Mouse (Mus musculus) retina, embryonic 14.5 days (tissue): ENCODE measurements at regions not wholly inside any gene's neighbourhood (a gene's known extent, or its start where the extent isn't known, plus 50 kb on each side); places are given as distances from the start of the nearest gene placed in this dataset.
"Not testable (repeated sequence)": the region's sequence is repeated elsewhere in the genome, so short reads cannot be mapped to it uniquely, and the experiment has no call there.

Experiments used
- DNase-seq: peaks from one replicate; pipeline ENCODE4 v3.0.0-alpha.2; 2015; ENCODE audit warnings: low spot score

DNA sequence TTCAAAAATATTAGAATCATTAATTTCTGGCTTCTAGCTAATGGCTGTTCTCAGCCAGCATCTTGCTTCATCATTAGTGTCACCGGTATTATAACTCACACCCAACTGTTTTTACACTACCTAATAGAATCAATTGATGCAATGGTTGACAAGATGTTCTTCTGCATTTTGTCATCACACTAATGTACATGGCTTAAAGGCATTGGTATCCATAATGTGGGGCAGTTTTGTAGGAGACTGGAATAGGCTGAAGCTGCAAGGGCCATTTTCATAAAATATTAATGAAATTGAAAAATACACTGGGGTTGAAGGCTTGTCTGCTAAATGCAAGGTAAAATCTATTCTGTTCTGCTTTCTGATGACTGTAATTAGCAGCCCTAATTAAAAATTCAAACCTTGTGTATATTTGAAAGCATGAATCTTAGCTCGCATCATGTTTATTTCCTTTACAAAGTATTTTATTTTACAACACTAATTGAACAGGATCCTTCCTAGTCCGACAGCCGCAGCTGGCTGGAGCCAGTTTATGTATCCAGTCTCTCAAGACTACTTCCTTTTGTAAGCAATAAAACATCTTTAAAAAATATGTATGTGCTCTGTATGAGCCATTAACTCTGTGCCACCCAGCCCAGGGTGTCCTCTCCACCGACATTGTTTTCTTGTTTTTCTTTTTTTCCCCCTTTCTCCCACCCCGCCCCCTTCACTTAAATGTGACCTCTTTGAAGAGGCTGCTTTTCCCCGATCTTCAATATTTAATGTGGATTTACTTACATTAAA lies 259.6 kb downstream of the Pou4f1 start:
- peak; percentile 50 for DNase-seq

DNA sequence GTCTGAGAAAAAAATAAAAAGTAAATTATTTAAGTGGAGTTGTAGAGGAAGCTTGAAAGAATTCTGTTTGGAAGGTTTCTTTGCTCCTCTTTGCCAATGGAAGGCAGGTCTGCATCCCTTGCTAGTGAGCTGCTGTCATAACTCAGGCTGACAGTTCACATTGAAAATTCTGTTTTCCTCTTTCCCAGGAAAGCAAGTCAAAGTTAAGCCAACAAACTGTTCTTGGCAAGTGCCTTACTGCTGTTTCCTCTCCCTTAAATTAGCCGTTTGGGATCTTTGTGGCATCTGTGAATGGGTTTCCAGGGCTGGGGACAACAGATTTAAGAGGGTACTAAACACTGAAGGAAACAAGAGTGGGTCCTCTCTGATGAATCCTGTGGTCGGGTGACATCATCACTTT lies 261.2 kb downstream of the Pou4f1 start:
- DNase-seq, result no peak

DNA sequence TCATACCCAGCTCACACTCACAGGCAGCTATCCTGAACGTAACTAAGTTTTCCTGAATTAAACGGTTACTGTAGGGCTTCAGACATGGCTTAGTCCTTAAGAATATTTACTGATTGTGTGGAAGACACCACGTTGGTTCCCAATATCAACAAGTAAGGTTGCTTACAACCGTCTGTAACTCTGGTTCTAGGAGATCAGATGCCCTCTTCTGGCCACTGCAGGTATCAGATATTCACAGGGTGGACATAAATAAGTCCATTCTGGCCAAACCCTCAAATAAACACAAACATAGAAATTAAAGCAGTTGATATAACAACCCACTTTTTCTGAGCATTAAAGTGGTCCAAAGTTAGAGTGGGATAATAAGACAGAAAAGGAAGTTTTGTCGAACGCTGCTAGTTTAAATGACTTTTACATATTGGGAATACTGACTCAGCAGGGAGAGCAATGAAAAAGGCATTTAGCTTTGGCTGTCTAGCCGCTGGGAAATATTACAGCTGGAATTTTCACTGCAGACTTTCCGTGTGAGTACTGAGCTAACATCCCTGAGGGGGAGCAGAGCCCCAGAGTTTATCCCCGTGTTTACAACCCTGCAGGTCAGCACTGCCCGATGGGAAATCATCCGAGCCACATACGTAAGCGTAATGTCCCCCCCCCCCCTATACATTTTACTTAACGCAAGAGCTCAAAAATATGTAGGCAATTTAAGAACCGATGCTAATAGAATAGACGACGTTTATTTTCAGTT lies 264.4 kb downstream of the Pou4f1 start:
- DNase-seq, result no peak

DNA sequence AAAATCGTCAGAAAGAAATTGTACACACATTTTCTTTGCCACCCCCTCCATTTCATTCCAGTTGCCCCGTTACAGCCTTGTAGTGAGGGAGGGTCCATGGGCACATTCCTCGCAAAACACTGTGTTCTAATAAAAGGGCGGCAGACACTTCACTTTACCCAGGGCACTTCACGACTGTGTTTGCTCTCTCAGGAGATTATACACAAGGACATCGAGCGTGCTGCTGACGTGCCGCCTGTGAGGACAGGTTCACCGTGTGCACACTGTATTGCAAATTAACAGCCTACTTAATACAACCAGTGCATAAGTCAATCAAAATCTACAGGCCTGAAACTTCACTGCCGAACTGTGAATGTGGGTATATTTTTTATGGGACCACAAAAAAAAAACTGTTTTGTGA lies 274.6 kb downstream of the Pou4f1 start:
- DNase-seq, result no peak

DNA sequence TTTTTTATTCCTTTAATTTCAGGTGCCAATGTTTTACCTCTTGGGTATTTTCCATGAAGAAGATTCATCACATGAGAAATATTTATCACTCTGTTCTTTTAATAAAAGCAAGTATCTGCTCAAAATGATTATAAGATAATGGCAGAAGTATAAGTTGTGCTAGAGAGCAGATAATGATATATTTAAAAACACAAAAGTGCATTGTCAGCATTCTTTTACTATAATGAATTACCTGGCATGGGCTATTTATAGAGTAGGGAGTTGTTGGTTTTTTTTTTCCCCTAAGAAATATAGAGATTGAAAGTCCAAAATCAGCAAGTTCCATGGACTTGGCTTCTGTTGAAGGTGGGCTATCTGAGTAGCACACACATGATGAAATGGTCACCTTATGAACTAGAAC lies 292.7 kb downstream of the Pou4f1 start:
- DNase-seq, result no peak

DNA sequence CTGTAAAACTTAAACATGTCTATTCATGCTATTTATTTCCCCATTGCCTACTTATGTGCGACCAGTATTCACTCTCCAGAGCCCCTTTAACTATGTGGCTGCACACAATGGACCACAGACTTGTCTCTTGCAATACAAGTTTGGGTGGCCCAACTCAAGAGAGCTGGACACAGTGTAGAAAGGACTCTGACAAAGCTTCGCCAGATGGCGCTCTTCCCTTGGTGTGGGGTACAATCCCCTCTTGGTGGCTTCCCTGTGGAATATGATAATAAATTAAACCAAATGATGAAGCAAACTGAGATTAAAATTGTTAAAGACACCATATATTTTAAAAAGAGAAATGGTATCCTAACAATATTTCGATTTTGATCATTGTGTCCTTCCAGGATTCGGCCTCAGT lies 302.6 kb upstream of the Ednrb start:
- peak; percentile 79 for DNase-seq

DNA sequence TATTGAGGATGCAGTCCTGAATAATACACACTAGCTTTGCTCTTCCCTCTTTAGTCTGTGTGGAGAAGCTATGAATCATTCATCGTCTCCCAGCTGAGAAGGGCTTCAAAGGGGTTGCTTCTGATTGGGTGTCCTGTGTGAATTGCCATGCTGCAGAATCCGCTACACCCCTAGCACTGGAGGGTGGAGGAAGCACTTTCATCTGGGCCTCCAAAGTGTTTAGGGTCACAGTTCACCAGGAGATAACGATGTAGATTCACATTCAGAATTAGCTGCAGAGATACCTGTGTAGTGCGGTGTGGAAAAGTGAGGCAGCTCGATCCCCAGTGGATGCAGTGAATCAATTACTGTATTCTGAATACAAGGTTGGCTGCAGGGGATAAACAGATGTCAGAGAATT lies 301.2 kb upstream of the Ednrb start:
- no peak for DNase-seq

DNA sequence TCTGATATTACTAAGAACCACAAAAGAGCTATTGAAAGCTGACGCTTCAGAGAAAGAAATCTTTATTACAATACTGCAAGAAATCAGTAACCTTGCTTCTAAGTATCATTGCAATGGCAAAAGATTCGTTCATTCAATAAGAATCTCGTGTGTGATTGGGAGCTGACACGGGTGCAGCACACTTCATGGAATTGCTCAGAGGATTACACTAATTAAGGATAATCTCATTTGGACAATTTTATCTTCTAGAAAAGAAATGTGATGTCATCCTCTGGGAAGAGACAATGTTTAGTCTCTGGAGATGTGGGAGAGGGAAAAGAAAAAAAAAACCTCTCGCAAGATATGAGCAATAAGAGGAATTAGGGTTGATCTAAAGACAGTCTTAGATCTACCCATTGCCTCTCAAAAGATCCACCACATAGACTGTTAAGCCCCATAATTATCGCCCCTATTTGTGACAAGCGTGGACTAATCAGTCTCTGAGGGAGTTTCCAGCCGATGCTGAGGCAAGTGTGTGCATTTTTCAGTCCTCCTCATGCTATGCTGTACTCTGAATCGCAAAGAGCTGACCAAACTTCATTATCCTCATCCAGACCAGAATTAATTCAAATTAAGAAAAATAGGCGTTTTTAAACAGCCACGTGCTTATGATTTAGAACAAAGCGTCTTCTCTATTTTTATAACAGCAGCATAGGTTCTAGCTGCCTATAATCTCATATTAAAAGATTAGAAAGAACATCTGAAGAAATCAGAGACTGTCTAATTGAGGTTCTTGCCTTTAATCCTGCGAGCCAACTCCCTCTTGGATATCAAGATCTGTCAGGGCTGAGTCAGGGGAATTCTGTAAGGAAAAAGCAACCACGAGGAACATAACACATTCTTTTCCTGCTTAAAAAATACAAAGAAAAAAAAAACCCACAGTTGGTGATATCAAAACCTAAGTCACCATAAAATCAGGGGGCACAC lies 271.1 kb upstream of the Ednrb start:
- peak; percentile 47 for DNase-seq

DNA sequence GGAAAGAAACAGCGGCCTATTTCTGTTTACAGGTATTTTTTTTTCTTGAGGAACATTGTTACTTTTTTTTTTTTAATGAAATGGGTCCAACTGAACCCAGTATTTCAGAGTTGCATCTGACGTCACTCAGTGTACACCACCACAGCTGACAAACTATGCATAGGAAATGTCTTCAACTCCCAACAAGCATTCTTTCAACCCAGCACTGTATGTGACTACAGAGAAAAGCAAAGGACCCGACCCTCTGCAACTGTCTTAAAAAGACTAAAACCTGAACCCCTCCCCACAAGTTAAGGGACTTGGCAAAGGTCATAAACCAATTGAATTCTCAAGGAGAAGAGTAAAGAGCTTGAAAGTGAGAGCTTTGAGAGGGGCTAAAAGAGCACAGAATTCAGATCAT lies 270.0 kb upstream of the Ednrb start:
- DNase-seq, result no peak

DNA sequence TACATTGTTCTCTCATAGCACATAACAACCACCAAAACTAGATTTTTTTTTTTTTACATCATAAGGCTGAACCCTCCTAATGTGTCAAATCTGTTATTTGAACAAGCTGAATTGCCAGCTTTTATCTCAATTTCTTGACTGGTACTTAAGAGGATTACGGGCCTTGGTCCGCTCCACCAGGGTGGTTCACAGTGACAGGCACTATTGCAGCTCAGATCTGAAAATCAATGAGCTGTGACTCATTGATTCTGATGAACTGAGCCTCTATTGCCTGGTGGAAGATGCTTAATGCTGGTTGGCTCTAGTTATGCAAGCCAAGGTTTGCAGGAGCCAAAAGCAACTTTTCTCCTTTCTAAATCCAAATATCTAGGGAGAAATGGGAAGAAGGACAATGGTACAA lies 269.2 kb upstream of the Ednrb start:
- DNase-seq, result peak; percentile 44

DNA sequence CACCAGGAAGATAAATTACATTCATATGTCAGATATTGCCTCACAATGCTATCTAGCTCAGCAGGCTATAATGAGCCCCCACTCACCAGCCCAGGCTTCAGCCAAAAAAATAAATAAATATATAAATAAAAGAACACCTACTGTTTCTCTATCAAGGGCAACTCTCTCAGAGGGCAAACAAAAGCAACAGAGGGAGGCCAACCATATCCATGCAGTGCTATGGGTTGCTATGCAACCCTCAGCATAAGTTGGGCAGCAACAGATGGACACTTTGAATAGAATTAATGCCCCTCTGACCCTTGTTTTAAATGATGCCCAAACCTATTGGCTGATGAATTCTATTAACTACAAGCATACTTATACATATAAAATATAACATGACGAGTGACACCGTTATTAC lies 242.2 kb upstream of the Ednrb start:
- peak; percentile 69 for DNase-seq

DNA sequence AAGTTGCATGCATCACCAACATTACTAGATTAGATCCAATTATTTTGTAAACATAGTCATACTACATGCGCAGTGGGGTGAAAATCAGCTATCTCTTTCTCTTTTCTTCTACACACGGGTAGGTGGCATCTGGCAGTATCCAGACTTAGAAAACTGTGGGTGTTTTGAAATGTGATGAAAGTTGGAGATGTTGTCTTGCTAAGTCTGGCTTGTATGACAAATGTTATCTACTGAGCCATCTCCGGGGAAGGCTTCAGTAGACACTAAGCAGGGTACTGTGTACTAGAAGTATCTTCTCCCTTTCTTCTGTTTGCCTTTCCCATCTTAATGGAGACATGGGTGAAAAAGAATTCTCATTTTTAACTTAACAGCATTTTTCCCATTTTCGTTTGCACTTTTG lies 220.0 kb upstream of the Ednrb start:
- DNase-seq, result not testable (repeated sequence)

DNA sequence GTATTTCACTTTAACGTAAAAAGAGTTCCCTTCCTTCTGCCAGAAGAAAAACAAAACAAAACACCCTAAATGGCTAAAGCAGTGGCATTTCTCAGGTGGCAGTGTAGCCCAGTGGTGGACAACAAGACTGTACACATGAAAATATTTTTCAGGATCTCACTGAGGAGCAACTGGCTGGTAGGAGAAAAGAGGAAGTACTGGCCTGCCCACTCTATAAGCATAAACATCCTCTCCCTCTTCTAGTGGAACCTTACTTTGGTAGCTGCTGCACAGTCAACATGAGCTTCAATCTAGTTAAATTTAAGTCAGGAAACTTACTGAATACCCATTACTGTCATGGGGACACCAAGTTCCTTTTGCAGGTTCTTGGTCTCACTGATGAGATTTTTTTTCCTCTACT lies 209.5 kb upstream of the Ednrb start:
- DNase-seq, result no peak

DNA sequence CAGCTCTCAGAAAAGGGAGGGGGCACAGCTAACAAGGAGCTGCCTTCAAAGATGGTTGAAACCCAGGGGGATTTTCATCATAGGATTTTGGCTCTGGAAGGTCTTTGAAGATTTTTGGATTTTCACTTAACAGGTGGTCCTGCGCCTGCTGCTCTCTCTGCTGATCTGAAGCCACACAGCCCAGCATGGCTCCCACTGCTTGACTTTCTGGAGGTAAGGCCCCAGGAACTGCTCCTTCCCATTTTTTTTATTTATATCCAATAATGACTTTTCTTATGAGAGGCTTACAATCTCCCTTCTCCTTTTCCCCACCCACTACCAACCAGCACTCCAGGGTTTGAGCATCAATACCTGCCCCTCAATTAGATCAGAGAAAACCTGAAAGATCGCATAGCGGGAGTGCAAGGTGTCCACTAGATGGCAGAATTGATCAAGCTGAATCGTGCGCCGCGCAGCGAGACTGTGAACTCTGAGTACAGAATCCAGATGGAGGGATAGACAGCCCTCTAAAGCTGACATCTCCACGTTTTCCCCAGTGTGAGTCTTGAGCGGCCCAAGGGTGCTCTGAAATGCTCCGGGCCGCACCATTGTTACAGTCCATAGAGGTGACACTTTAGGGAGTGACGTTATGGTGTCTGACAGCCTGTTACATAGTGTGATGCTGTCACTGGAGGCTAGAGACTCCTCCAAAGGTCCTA lies 194.6 kb upstream of the Ednrb start:
- DNase-seq, result peak; percentile 92

DNA sequence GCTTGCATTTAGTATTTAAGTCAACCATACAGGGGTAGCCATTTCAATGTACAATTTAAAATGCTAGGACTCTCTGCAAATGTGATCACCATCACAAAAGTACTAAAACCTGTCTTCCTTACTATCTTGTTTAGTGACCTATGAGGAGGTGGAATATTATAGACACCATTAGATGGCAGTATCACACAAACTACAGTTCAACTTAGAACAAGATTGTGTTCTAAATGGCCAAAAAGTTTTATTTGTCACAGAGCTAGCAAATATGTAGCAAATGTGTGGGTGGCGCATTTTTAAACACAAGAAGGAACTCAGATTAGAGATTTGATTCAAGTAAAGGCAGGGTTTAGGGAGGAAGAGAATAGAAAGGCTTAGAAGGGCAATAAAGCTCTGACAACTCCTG lies 189.4 kb upstream of the Ednrb start:
- DNase-seq, result peak; percentile 72

DNA sequence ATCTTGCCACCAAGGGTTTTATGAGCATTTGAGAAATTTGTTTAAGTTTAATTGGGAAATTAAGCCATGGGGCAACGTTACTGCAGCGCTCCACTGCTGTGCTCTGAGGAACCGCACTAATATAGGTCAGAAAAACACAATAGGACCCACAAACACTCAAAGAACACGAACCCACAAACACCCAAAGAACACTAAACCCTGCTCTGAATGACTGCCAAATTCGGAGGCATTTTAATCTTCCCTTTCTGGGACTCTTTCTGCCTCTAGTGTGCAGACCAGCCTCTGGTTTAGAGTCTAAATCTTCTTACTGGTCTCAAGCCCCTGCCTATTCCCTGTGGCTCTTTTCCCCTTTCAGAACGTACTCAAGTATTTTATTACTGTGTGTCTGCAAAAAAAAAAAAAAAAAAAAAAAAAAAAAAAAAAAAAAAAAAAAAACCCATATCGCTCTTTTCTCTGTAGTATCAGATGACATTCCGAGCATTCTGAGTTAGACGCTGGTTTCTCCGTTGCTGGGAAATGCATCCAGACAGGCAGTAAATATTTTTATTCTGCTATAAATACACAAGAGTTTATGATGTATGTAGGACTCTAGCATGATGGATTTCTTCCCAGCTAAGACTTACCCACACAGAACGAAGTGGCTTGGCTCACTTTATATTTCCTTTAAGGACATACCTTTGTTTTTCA lies 186.7 kb upstream of the Ednrb start:
- DNase-seq, result no peak

DNA sequence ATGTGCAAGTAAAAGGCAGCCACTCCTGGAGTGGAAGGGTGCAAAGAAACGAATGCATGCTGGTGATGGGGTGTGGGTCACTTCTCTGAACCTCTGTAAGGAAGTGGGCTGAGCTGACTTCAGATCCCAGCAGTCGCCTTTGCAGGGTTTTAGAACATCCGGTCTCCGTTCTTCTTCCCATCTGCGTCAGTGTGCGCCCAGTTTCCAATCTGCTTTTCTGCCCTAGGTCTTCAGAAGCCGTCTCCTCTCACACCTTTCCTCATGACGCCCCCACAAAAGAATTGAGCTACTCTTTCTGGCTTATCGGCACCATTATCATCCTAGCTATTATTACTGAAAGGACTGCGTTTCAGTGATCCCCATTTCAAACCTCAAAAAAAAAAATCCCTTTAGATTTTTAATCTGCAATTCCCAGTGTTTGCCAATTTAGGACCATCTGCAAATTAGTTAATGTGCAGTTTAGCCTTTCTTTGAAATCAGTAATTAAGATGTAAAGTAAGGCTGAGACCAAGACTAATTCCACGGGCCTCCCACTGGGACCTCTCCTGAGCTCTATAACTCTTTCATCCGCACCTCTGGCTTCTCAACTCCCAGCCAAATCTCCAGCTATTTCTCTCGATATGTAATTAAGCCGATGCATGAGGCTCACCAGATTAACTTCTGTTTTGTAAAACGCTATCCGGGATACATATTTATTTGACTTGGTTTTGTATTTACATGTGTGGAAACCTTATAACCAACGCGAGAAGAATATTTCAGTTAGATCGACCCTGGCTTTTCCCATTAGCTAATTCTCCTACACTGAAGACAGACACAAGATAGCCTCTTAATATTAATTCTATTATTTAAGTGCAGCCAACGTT lies 185.7 kb upstream of the Ednrb start:
- DNase-seq, result no peak

DNA sequence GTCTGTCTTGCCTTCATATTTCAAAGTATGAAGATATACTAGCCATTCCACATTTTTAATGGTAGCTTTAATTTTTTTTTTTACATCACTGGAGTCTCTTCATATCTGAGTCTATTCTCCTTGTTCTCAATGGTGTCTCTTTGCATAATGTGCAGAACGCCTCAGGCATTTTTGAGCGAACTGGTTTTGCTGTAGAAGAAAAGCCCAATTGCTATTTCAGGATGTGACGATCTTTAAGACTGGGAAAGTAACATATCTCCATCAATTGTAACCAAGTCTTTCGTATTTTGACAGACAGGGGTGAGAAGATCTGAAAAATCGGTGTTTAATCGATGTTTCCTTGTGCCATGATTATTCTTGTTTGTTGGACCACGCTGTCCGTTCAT lies 183.7 kb upstream of the Ednrb start:
- DNase-seq, result no peak

DNA sequence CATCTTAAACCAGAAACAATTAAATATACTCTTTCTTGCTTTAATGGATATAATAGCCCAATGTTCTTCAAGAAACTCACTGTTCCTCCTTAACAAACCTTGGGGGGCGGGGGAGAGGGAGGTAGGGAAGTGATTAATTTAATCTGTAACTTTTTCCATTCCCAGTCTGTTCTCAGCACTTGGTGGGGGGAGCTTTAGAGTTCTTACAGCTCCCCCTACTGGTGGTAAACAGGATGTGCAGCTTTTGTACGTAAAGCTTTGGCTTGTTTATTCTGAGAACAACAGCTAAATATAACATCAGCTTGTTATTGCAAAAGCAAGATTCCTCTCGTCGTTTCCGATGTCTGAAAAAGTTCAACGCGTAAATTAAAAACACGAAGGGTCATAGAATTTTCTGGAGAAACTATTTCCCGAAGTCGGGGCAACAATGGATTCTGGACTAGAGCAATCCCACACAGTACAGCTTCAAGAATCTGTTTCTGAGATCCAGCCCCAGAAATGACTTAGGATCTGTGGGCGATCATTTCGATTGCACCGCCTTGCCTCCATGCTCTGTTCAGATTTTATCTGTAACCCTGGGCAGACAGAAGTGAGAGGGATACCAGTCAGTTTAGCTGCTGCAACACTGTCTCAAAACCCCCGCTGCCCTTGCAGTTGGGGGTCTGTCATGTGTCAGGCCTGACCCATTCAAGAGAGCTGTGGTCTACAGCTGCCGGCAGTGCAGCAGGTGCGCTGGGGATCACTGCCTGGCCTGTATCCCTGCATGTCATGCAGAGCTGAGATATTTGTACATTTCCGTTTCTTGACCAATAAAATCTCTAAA lies 183.1 kb upstream of the Ednrb start:
- peak; percentile 86 for DNase-seq
